Mouse (Mus musculus): ENCODE measurements around the gene Iars. TPM values are rescaled to one million over a fixed set of nuclear protein-coding genes. Genes with fewer than 3 reads are reported as not detected.
"Not testable (repeated sequence)": the region's sequence is repeated elsewhere in the genome, so short reads cannot be mapped to it uniquely, and the experiment has no call there.

Iars gene
- polyA plus RNA-seq, 1 experiment from 2014 or later = 16.9 TPM

GRCm38 (mm10) chr13:49757966-49758365, 76.1 kb downstream of the Iars start:
- H3K4me3 ChIP-seq (ENCODE audit: low read depth, low read length) = no peak overlapping the region
- no peak for ATAC-seq
- TF ChIP-seq EP300 (IDR thresholded peaks at IDR 0.05; ENCODE audit: low read depth) (no peak), CTCF (IDR thresholded peaks at IDR 0.05; ENCODE audit: low read depth) (no peak)
- no peak overlapping the region for H3K27ac ChIP-seq (ENCODE audit: low read depth)
- no peaks in the 10 kb centered on the region for H3K9me3 ChIP-seq (ENCODE audit: low read length)
- 75% methylated on average over 4 of the region's 4 CpGs for WGBS (ENCODE audit: insufficient replicate concordance)
- no peaks in the 10 kb centered on the region for H3K36me3 ChIP-seq (replicated peaks; ENCODE audit: insufficient read depth, low read length)
- peaks cover 3% of the 10 kb centered on the region; the same call in 1 of the 2 replicates for H3K4me1 ChIP-seq (ENCODE audit: insufficient read depth)
- no peak for DNase-seq
- no peaks in the 10 kb centered on the region for H3K27me3 ChIP-seq (ENCODE audit: insufficient read depth, low read length)
- H3K9ac ChIP-seq (replicated peaks) = no peak overlapping the region
- H3K4me2 ChIP-seq (ENCODE audit: low read depth, low read length) = no peak overlapping the region

- DNase-seq (no peak), ATAC-seq (no peak)
- no peak overlapping the region for H3K27ac ChIP-seq (ENCODE audit: low read depth)
- no peak overlapping the region for H3K4me2 ChIP-seq (ENCODE audit: low read depth, low read length)
- H3K4me3 ChIP-seq (ENCODE audit: low read depth, low read length) = no peak overlapping the region
- H3K9ac ChIP-seq (replicated peaks) = no peak overlapping the region
- TF ChIP-seq EP300 (IDR thresholded peaks at IDR 0.05; ENCODE audit: low read depth) (no peak), CTCF (IDR thresholded peaks at IDR 0.05; ENCODE audit: low read depth) (no peak)
- no peaks in the 10 kb centered on the region for H3K27me3 ChIP-seq (ENCODE audit: insufficient read depth, low read length)
- 10% methylated on average over 1 of the region's 1 CpGs for WGBS (ENCODE audit: insufficient replicate concordance)
- H3K4me1 ChIP-seq (ENCODE audit: insufficient read depth) = peaks cover 3% of the 10 kb centered on the region; the same call in 1 of the 2 replicates
- no peaks in the 10 kb centered on the region for H3K36me3 ChIP-seq (replicated peaks; ENCODE audit: insufficient read depth, low read length)
- no peaks in the 10 kb centered on the region for H3K9me3 ChIP-seq (ENCODE audit: low read length)
These were observed 78.8 kb downstream of the Iars start for GRCm38 (mm10) chr13:49760675-49761074.

- Histone ChIP-seq H3K4me3 (ENCODE audit: low read depth, low read length) (no peak overlapping the region), H3K9ac (replicated peaks) (no peak overlapping the region), H3K4me1 (ENCODE audit: insufficient read depth) (peaks cover 3% of the 10 kb centered on the region; the same call in 1 of the 2 replicates), H3K9me3 (ENCODE audit: low read length) (no peaks in the 10 kb centered on the region), H3K27ac (ENCODE audit: low read depth) (no peak overlapping the region), H3K4me2 (ENCODE audit: low read depth, low read length) (no peak overlapping the region), H3K27me3 (ENCODE audit: insufficient read depth, low read length) (no peaks in the 10 kb centered on the region), H3K36me3 (replicated peaks; ENCODE audit: insufficient read depth, low read length) (no peaks in the 10 kb centered on the region)
- DNase-seq = no peak
- no peak for TF ChIP-seq CTCF (IDR thresholded peaks at IDR 0.05; ENCODE audit: low read depth)
- no peak for TF ChIP-seq EP300 (IDR thresholded peaks at IDR 0.05; ENCODE audit: low read depth)
- ATAC-seq = no peak
- WGBS (ENCODE audit: insufficient replicate concordance) = 84% methylated on average over 14 of the region's 14 CpGs
These were observed 80.3 kb downstream of the Iars start for GRCm38 (mm10) chr13:49762208-49762607.

GRCm38 (mm10) chr13:49765306-49765705, 83.4 kb downstream of the Iars start:
- WGBS (ENCODE audit: insufficient replicate concordance) = 83% methylated on average over 8 of the region's 8 CpGs
- ATAC-seq = no peak

GRCm38 (mm10) chr13:49766269-49766668, 84.4 kb downstream of the Iars start:
- ATAC-seq = no peak
- Histone ChIP-seq H3K4me1 (ENCODE audit: insufficient read depth) (peaks cover 10% of the 10 kb centered on the region), H3K27ac (ENCODE audit: low read depth) (no peak overlapping the region), H3K9ac (replicated peaks) (no peak overlapping the region), H3K4me3 (ENCODE audit: low read depth, low read length) (no peak overlapping the region), H3K4me2 (ENCODE audit: low read depth, low read length) (no peak overlapping the region), H3K27me3 (ENCODE audit: insufficient read depth, low read length) (no peaks in the 10 kb centered on the region), H3K36me3 (replicated peaks; ENCODE audit: insufficient read depth, low read length) (no peaks in the 10 kb centered on the region), H3K9me3 (ENCODE audit: low read length) (no peaks in the 10 kb centered on the region)
- no peak for DNase-seq
- TF ChIP-seq CTCF (IDR thresholded peaks at IDR 0.05; ENCODE audit: low read depth) (no peak), EP300 (IDR thresholded peaks at IDR 0.05; ENCODE audit: low read depth) (no peak)
- 68% methylated on average over 9 of the region's 9 CpGs for WGBS (ENCODE audit: insufficient replicate concordance)

More at GRCm38 (mm10) chr13:49765306-49765705, 83.4 kb downstream of the Iars start:
- Histone ChIP-seq H3K27me3 (ENCODE audit: insufficient read depth, low read length) (no peaks in the 10 kb centered on the region), H3K4me2 (ENCODE audit: low read depth, low read length) (no peak overlapping the region), H3K4me3 (ENCODE audit: low read depth, low read length) (no peak overlapping the region), H3K36me3 (replicated peaks; ENCODE audit: insufficient read depth, low read length) (no peaks in the 10 kb centered on the region), H3K9ac (replicated peaks) (no peak overlapping the region), H3K27ac (ENCODE audit: low read depth) (no peak overlapping the region), H3K9me3 (ENCODE audit: low read length) (no peaks in the 10 kb centered on the region), H3K4me1 (ENCODE audit: insufficient read depth) (peaks cover 10% of the 10 kb centered on the region)
- TF ChIP-seq CTCF (IDR thresholded peaks at IDR 0.05; ENCODE audit: low read depth) (no peak), EP300 (IDR thresholded peaks at IDR 0.05; ENCODE audit: low read depth) (no peak)
- DNase-seq = no peak

- ATAC-seq = peak; percentile 50; the same call in 1 of the 2 replicates
These were observed 86.1 kb downstream of the Iars start for GRCm38 (mm10) chr13:49768048-49768447.

GRCm38 (mm10) chr13:49769111-49769510, 87.2 kb downstream of the Iars start:
- Histone ChIP-seq H3K27me3 (ENCODE audit: insufficient read depth, low read length) (no peaks in the 10 kb centered on the region), H3K4me1 (ENCODE audit: insufficient read depth) (peaks cover 6% of the 10 kb centered on the region), H3K9ac (replicated peaks) (no peak overlapping the region), H3K36me3 (replicated peaks; ENCODE audit: insufficient read depth, low read length) (no peaks in the 10 kb centered on the region), H3K4me2 (ENCODE audit: low read depth, low read length) (no peak overlapping the region), H3K4me3 (ENCODE audit: low read depth, low read length) (no peak overlapping the region), H3K9me3 (ENCODE audit: low read length) (no peaks in the 10 kb centered on the region), H3K27ac (ENCODE audit: low read depth) (no peak overlapping the region)
- no peak for DNase-seq
- TF ChIP-seq CTCF (IDR thresholded peaks at IDR 0.05; ENCODE audit: low read depth) (no peak), EP300 (IDR thresholded peaks at IDR 0.05; ENCODE audit: low read depth) (no peak)
- 82% methylated on average over 16 of the region's 16 CpGs for WGBS (ENCODE audit: insufficient replicate concordance)
- ATAC-seq = no peak

More at GRCm38 (mm10) chr13:49768048-49768447, 86.1 kb downstream of the Iars start:
- H3K4me2 ChIP-seq (ENCODE audit: low read depth, low read length) = no peak overlapping the region
- H3K27ac ChIP-seq (ENCODE audit: low read depth) = no peak overlapping the region
- no peak overlapping the region for H3K4me3 ChIP-seq (ENCODE audit: low read depth, low read length)
- no peaks in the 10 kb centered on the region for H3K27me3 ChIP-seq (ENCODE audit: insufficient read depth, low read length)
- TF ChIP-seq EP300 (IDR thresholded peaks at IDR 0.05; ENCODE audit: low read depth) (no peak), CTCF (IDR thresholded peaks at IDR 0.05; ENCODE audit: low read depth) (no peak)
- WGBS (ENCODE audit: insufficient replicate concordance) = 15% methylated on average over 2 of the region's 2 CpGs
- no peak overlapping the region for H3K9ac ChIP-seq (replicated peaks)
- DNase-seq = no peak
- no peaks in the 10 kb centered on the region for H3K36me3 ChIP-seq (replicated peaks; ENCODE audit: insufficient read depth, low read length)
- H3K9me3 ChIP-seq (ENCODE audit: low read length) = no peaks in the 10 kb centered on the region
- H3K4me1 ChIP-seq (ENCODE audit: insufficient read depth) = peaks cover 6% of the 10 kb centered on the region

GRCm38 (mm10) chr13:49771536-49771935, 89.6 kb downstream of the Iars start:
- ATAC-seq; H3K9me3 ChIP-seq (ENCODE audit: low read length): not testable (repeated sequence)

More at GRCm38 (mm10) chr13:49771536-49771935, 89.6 kb downstream of the Iars start:
- H3K4me3 ChIP-seq (ENCODE audit: low read depth, low read length); H3K4me2 ChIP-seq (ENCODE audit: low read depth, low read length); H3K4me1 ChIP-seq (ENCODE audit: insufficient read depth); H3K27ac ChIP-seq (ENCODE audit: low read depth); H3K9ac ChIP-seq (replicated peaks); H3K36me3 ChIP-seq (replicated peaks; ENCODE audit: insufficient read depth, low read length); H3K27me3 ChIP-seq (ENCODE audit: insufficient read depth, low read length); DNase-seq: not testable (repeated sequence)

Data from liver, postnatal 0 days (tissue).